Mouse (Mus musculus) midbrain, embryonic 12.5 days (tissue): Measurements from ENCODE around the gene Ncs1. TPM values are rescaled to one million over a fixed set of nuclear protein-coding genes. Genes with fewer than 3 reads are reported as not detected.

Experiments
- ATAC-seq: fragments of 200-750 bp; cut with Nextera tagmentation; 2 replicates; pipeline ENCODE4 v1.8.0; 2017; ENCODE audit warnings: low read depth, moderate TSS enrichment, moderate library complexity; ENCODE audit not compliant: low FRiP score
- H3K27ac ChIP-seq: fragments of 300-500 bp; sonication (generic); replicated peaks from 2 replicates; pipeline ENCODE4 v1.5.1; 2016; ENCODE audit warnings: mild to moderate bottlenecking
- H3K27me3 ChIP-seq: fragments of 300-500 bp; sonication (generic); 2 replicates; pipeline ENCODE4 v1.6.1; 2016; ENCODE audit warnings: mild to moderate bottlenecking
- H3K36me3 ChIP-seq: fragments of 300-500 bp; sonication (generic); 2 replicates; pipeline ENCODE4 v1.6.1; 2016
- H3K4me1 ChIP-seq: fragments of 300-500 bp; sonication (generic); 2 replicates; pipeline ENCODE4 v1.6.1; 2016
- H3K4me2 ChIP-seq: fragments of 300-500 bp; sonication (generic); replicated peaks from 2 replicates; pipeline ENCODE4 v1.6.1; 2016; ENCODE audit warnings: mild to moderate bottlenecking, moderate library complexity
- H3K4me3 ChIP-seq: fragments of 300-500 bp; sonication (generic); 2 replicates; pipeline ENCODE4 v1.5.1; 2016; ENCODE audit warnings: mild to moderate bottlenecking
- H3K9ac ChIP-seq: fragments of 300-500 bp; sonication (generic); replicated peaks from 2 replicates; pipeline ENCODE4 v1.6.1; 2016; ENCODE audit warnings: mild to moderate bottlenecking, moderate library complexity
- H3K9me3 ChIP-seq: fragments of 300-500 bp; sonication (generic); 2 replicates; pipeline ENCODE4 v1.6.1; 2016; ENCODE audit warnings: mild to moderate bottlenecking
- WGBS: fragments of 180-500 bp; shearing (Covaris S2); methylation state at CpG from one replicate; pipeline ENCODE4 v1.1.7; 2016; 5-methylcytosine and 5-hydroxymethylcytosine counted together
- polyA plus RNA-seq: library from polyadenylated mRNA; unstranded; fragments of >200 nt; fragmentation: Nextera tagmentation; extraction: Ambion mirVana; gene quantifications from 2 replicates; pipeline ENCODE4 v1.2.1, GENCODE M21; 2016

Gene Ncs1
- polyA plus RNA-seq, 1 experiment from 2014 or later, result 75.8 TPM

DNA sequence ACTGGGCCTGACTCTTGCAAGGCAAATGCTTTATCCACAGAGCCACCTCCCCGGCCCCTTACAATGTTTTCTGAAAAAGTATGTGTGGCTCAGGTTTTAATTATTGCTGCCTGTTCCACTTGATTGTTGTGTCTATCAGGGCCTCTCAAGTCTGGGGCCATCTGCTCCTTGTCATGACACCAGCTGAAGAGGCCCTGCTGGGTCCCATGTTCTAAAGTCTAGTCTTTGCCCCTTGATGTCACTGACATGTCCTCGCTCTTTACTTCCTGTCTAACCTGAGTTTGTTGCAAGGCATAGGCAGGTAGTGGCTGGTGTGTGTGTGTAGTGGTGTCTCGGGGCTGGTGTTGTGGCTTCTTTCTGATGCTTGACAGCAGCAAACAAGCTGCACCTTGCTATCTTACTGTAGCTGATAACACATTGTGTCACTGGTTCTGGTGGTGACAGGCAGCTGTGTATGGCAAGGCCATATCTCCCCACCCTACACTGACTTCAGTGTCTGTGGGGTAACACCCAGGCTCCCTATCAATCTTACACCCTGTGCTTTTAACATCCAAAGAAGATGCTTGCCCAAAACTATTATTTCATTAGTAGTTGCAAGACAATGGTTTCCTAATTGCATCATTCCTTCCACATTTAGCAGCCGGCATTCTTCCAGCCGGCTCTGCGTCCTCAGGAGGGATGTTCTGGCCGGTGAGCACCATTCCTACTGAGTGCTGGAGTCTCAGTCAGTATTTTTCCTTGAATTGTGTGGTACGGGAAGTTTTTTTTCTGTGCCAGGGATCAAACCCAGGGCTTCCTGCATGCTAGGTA lies 96.3 kb downstream of the Ncs1 start:
- Histone ChIP-seq H3K9ac (no peak overlapping the region), H3K4me1 (no peaks in the 10 kb centered on the region), H3K36me3 (no peaks in the 10 kb centered on the region), H3K27ac (no peak overlapping the region), H3K27me3 (0 out of 2 replicates have a peak, but pooled peaks cover 5% of the 10 kb centered on the region), H3K4me2 (no peak overlapping the region), H3K9me3 (no peaks in the 10 kb centered on the region), H3K4me3 (no peak overlapping the region)
- 85% methylated on average over 8 of the region's 8 CpGs for WGBS
- ATAC-seq, result no peak

Other genes starting within 250 kb of the Ncs1 start
- gene Fnbp1, start 103.8 kb upstream of the Ncs1 start, polyA plus RNA-seq, result 12.8 and 13.1 TPM in 2 replicates
- gene Gpr107, start 93.5 kb upstream of the Ncs1 start, polyA plus RNA-seq, result 41.7 and 43.7 TPM in 2 replicates
- 0.09 TPM in 1 of 2 replicates, not detected in the other for gene Hmcn2, start 68.6 kb downstream of the Ncs1 start, polyA plus RNA-seq
- 11.1 and 12.2 TPM in 2 replicates for gene Ass1, start 224.4 kb downstream of the Ncs1 start, polyA plus RNA-seq